Mouse (Mus musculus): ENCODE measurements around the gene Doc2a.
"Not testable (repeated sequence)": the region's sequence is repeated elsewhere in the genome, so short reads cannot be mapped to it uniquely, and the experiment has no call there.

The Doc2a gene

DNA sequence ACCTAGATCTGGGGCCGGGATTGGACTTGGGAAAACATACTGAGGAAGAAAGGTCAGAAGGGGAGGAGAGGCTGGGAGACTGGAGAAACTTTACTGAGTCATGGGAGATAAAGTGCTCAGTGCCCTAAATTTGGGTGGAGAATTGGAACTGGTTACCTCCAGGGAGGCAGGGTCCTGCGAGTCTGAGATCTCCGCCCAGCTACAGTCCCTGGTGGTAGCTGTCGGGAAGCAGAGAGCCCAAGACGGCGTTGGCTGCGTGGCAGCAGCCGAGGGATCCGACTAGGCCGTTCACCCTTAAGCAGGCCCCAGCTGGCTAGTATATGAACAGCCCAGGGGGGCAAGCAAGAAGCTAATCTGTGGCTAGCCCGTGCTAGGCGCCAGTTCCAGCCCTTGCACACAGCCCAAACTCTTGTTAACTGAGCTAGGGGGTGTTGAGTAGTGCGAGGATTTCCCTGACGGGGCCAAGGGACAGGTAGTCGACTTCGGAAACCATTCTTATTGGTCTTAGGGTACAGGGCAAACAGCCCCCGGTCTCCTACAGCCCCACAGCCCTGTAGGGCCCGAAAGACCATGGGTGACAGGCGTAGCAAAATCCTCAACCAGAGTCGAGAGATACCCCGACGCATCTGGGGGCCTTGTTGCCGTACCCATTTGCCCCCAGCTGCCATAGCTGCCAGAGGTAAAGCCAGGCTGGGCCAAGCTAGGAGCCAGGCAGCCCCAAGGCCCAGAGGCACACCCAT, 22.7 kb downstream of the Doc2a start:
- DNase-seq (ENCODE audit: low spot score): no peak

DNA sequence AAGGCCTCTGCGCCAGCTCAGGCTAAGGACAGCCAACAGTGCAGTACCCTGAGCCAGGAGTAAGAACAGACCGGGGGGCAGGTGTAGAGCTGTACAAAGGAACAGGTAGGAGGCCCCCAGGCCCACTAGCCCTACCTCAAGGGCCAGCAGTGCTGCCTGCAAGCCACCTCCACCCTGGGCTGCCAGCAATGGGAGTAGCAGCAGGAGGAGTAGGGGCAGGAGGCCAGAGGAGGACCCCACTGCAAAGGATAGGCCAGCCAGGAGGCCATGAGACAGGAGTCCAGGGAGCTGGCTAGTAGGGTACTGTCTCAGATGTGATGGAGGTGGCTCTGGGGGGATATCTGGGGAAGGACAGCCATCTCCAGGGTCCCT, 23.3 kb downstream of the Doc2a start:
- no peak for DNase-seq (ENCODE audit: low spot score)

DNA sequence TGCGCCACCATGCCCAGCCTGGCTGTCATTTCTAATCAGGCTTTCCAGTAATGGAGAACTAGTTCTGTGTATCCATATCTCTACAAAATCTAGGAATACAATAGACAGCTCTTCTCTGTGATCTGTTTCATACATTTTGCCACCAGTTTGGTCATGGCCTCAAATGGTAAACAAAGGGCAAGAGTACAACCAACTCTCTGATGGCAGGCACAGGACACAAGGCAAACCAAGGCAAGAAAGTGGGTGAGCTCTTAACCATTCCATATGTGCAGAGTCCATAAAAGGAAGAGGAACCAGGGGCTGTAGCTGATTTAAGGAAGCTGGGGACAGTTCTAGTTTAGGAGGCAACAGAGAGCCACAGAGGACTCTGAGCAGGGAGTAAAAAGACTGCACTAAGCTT, 30.0 kb downstream of the Doc2a start:
- DNase-seq (ENCODE audit: low spot score): no peak

DNA sequence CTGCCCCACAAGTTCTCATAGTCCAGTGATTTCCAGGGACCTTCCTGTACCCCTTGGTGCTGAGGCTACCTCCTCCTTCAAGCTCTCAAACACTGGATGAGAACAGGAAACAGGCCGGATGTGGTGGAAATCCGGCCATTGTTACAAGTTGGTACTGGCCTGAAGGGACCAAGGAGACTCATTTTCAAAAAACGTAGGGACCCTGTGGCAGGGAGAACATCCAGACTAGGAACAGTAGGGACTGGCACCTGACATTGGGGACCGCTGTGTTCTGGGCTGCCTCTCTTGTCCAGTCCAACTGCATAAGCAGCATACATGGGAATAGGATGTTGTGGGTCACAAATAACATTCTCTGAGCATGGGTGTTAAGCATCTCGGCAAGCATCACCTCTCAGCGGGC, 33.8 kb downstream of the Doc2a start:
- no peak for DNase-seq (ENCODE audit: low spot score)

DNA sequence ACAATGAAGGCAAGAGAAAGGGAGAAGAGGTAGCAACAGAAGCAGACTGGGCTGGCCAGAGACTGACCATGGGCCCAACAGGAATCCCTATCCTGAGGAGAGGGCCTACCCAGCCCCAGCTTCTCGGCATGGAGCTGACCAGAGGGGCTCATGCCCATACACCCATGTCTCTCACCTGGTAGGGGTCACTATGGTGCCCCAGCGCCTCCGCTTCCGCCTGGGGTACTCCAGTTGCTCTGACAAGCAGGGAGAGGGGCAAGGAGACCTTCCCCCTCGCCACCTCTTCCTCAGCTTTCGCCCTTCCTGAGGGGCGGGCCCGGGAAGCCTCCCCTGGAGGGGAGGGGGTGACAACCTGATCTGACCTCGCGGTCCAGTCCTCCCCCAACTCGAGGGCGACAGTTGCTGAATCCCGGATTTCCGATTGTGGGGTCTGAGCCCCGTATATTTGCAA, 36.5 kb downstream of the Doc2a start:
- DNase-seq (ENCODE audit: low spot score): no peak

DNA sequence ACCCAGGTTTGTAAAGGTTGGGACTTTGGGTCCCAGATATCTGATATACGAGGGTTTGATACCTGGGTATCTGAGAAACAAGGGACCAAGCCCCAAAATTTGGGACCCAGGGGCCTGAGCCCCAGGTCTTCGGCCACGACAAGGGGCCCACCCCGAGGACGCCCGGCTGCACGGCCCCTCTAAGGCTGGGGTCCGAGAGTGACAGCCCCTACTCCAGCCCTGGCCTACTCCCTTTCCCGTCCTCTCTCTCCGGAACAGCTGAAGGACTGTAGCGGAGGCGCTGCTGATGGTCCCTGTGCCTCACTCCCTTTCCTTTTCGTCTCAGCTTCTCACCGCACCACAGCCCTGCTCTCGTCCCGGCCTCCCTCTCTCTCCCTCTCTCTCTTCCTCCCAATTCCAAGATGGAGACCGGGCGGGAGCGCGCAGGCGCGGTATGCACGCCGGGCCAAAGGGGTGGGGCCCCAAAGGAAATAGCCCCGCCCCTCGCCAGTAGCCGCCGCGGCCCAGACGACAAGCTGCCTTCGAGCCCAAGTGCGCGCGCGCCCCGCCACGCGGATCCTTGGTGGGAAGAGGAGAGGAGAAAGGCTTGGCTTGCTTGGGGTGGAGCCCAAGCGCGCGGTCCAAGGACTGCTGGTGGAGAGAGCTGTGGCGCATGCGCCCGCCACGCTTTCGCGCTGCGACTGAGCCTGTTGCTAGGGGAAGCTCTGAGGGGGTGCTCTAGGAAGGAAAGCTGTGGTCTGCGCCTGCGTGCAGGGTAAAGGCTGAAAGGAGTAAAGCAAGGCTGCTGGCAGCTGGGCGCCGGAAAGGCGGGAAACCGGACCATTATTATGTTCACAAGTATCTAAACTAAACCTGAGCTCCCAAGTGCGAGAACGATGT, 37.3 kb downstream of the Doc2a start, which contains the start of gene Taok2:
Gene Taok2, minus strand, starts transcription at position 418 of the 879 bp plus-strand sequence.
- DNase-seq (ENCODE audit: low spot score): peak; percentile 90

DNA sequence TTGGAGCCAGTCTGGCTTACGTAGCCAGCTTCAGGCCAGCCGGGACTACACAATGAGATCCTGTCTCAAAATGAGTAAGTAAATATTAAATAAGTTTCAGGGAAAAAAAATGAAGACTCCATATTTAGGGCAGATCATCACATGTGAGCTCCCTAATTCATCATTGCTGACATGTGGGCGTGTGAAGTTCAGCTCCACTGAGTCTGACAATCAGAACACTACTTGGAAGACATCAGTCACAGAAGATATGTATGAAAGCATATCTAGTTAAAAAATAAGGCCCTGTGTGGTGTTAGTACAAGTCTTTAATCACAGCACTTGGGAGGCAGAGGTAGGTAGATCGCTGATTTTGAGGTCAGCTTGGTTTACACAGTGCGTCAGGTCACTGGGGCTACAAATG, 40.1 kb downstream of the Doc2a start:
- no peak for DNase-seq (ENCODE audit: low spot score)

DNA sequence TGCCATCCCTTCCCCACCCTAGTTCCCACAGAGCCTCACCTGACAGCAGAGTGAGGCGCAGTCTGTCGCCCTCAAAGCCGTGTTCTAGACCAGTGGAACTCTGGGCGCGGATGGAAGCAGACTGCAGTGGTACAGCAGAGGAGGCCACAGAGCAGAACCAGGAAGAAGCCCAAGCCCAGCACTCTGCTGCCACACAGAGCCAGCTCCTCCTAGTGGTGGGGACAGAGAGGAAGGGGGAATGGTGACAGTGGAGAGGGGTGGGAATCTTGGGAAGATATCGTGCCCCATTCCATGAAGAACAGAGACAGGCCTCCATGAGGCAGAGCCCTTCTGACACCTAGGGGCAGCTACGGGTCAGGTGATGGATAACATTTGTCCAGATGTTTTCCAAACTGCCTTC, 41.6 kb downstream of the Doc2a start:
- DNase-seq (ENCODE audit: low spot score): no peak

DNA sequence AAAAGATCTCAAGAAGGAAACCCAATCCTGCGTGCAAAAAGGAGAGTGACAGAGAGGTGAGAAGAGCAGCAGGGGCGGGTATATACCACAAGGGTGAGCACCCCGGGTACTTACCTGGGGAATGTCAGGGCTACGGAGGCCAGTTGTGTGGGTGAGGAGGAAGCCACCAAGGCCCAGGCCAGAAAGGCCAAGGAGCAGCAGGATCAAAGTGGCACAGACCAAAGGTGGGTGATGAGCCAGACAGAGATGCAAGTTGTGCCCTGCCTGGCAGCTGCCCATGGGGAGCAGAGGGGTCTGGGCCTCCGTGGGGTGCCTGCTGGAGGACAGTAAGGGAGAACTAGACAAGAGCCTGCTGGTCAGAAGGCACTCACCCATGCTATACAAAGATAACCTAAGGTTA, 49.7 kb downstream of the Doc2a start:
- DNase-seq (ENCODE audit: low spot score): no peak

DNA sequence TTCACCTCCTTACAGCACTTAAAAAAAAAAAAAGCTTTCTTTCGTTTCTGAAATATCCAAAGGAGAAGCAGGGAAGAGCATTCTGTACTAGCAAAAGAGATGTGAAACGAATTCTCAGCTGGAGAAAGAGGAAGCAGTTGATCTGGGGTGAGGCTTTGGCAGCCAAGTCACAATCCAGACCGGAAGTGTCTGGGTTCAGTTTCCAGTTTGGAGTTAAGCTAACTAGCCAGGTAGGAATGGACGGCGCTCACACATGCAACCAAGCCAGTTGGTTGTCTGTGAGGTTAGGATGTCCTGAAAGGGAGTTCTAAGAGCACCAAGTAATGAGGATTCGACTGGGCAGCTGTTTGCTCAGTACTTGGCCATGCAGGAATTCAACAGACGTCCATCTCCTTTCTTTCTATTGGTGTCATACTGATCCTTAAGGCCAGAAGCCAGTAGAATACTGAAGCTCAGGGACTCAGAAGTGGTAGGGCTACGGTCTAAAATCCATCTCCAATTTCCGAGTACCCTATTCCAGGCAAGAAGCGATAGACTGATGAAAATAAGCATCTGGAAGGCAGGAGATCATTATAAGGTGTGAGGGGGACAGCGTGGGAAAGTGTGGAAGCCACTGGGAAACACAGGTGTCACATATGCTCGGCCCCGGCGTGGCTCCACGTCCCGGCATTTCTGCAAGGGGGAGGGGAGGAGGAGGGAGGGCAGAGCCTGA, 50.3 kb downstream of the Doc2a start:
- no peak for DNase-seq (ENCODE audit: low spot score)

DNA sequence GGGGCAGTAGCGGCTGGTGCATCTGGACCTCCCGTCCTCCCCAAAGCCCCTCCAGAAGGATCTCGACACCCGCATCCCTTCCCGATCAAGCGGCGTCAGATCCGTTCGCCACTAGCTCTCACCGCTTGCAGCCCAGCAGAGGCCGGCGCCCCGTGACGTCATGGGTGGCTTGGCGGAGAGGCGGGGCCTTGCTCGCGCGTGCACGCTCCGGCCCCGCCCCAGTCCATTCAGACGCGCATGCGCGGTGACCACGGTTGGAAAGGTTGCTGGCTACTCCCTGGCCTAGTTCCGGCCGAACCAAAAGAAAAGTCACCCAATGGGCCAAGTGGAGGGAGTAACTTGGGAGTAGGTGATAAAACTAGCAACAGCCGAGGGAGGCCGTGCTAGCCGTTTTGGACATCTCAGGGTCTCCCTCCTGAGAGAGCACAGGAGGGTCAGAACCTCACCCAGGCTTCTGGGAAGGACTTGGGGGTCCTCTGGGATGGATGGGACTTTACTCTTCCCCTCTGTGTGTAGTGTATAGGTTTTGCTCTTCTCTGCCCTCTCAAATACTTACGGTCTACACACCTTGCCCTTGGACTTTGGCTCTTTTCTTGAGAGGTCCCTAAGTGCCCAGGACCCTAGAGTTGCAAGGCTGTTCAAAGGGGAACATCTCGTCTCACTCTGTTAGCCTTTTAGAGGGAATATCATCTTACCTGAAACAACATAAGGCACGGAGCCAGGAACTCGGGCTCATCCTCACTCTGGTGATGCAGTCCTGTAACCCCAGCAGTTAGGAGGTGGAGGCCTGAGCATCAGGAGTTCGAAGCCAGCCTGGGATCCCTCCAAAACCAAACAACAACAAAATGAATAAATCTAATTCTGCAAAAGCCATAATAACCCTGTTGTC, 51.1 kb downstream of the Doc2a start:
- peak; percentile 75 for DNase-seq (ENCODE audit: low spot score)

DNA sequence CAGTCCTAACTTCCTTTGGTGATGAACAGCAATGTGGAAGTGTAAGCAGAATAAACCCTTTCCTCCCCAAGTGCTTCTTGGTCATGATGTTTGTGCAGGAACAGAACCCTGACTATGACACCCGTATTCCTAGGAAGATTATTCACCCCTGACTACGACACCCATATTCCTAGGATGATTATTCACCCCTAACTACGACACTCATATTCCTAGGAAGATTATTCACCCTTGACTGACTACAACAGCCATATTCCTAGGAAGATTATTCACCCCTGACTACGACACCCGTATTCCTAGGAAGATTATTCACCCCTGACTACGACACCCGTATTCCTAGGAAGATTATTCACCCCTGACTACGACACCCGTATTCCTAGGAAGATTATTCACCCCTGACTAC, 52.6 kb downstream of the Doc2a start:
- DNase-seq (ENCODE audit: low spot score): not testable (repeated sequence)
